Mouse (Mus musculus): ENCODE measurements around the gene Tspan32. TPM values are rescaled to one million over a fixed set of nuclear protein-coding genes. Genes with fewer than 3 reads are reported as not detected.

Tspan32 gene
- polyA plus RNA-seq, 1 experiment from 2014 or later: 37.5 TPM

DNA sequence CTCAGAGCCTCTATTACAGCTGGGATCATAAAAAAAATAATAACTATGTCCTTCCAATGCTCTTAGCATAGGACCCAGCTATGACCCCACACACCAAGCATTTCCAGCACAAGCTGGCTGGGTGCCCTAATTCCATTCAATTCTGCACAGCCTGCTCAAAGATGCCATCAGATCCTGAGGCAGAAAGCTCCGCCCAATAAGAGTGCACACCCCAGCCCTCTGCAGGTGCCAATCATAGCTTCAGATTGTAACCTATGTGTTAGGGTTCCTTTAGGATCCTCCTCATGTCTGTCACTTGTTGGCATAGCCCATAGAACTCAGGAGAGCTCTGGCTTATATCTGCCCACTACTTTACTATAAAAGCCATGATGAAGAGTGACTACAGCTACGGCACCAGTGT, 7.8 kb upstream of the Tspan32 start:
- Histone ChIP-seq H3K9me3 (ENCODE audit: low read length) (no peaks in the 10 kb centered on the region), H3K27me3 (ENCODE audit: insufficient read depth, low read length) (no peaks in the 10 kb centered on the region), H3K4me3 (ENCODE audit: low read depth, low read length) (no peak overlapping the region), H3K36me3 (replicated peaks; ENCODE audit: insufficient read depth, low read length) (no peaks in the 10 kb centered on the region), H3K9ac (replicated peaks) (no peak overlapping the region), H3K4me2 (ENCODE audit: low read depth, low read length) (0 out of 2 replicates have a peak overlapping the region, but pooled peaks have one; percentile 6), H3K4me1 (ENCODE audit: insufficient read depth) (peaks cover 14% of the 10 kb centered on the region), H3K27ac (ENCODE audit: low read depth) (no peak overlapping the region)
- TF ChIP-seq CTCF (IDR thresholded peaks at IDR 0.05; ENCODE audit: low read depth) (no peak), EP300 (IDR thresholded peaks at IDR 0.05; ENCODE audit: low read depth) (no peak)
- DNase-seq (no peak), ATAC-seq (0 out of 2 replicates have a peak, but pooled peaks have one; percentile 12)
- WGBS (ENCODE audit: insufficient replicate concordance): 80% methylated on average over 2 of the region's 2 CpGs

DNA sequence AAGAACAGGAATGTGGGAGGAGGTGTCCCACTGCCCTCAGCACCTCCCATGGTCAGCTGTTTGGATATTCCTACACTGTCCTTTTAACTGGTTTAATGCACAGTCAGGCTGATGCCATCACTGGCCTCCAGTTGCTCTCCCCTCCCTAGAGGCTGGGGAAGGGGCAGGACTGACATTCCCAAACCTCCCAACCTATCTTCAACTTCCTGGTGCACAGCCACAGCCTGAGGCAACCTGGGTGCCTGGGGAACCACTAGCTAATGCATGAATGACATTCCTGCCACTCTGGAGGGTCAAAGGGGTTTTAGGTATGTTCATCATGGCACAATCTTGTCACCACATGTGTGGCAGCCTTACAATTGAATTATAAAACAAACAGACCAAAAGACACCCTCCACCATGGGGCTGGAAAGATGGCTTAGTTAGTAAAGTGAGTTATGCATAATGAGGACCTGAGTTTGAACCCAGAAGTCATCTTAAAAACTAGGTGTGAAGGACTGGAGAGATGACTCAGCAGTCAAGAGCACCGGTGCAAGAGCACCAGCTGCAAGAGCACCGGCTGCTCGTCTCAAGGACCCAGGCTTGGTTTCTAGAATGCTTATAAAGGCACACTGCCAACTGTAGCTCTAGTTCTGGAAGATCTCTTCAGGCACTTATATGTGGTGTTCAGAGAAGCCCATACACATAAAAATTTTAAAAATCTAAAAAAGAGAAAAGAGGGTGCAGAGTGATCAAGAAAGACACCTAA, 7.3 kb upstream of the Tspan32 start:
- Histone ChIP-seq H3K27ac (ENCODE audit: low read depth) (no peak overlapping the region), H3K36me3 (replicated peaks; ENCODE audit: insufficient read depth, low read length) (no peaks in the 10 kb centered on the region), H3K9me3 (ENCODE audit: low read length) (no peaks in the 10 kb centered on the region), H3K9ac (replicated peaks) (no peak overlapping the region), H3K27me3 (ENCODE audit: insufficient read depth, low read length) (no peaks in the 10 kb centered on the region), H3K4me1 (ENCODE audit: insufficient read depth) (peaks cover 14% of the 10 kb centered on the region), H3K4me3 (ENCODE audit: low read depth, low read length) (no peak overlapping the region), H3K4me2 (ENCODE audit: low read depth, low read length) (0 out of 2 replicates have a peak overlapping the region, but pooled peaks have one; percentile 6)
- 36% methylated on average over 3 of the region's 3 CpGs for WGBS (ENCODE audit: insufficient replicate concordance)
- TF ChIP-seq EP300 (IDR thresholded peaks at IDR 0.05; ENCODE audit: low read depth) (no peak), CTCF (IDR thresholded peaks at IDR 0.05; ENCODE audit: low read depth) (no peak)
- no peak for ATAC-seq
- DNase-seq: no peak

DNA sequence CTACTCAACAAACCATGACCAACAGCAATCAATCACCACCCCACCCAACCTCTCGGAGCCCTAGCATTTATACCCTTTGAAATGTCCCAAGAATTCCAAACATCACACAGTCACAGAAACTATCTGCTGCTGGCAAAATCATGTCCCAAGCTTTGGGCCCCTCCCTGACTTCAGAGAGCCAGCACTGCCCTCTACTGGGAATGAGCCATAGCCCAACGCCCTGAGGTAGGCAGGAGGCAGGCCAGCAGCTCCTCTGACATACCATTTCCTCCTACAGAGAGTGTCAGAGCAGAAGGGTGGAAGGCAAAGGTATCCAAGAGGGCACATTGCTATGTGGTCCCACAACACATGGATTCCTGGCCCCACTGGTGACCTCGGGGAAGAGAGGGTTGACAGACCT, 2.2 kb upstream of the Tspan32 start:
- Histone ChIP-seq H3K9me3 (ENCODE audit: low read length) (no peaks in the 10 kb centered on the region), H3K36me3 (replicated peaks; ENCODE audit: insufficient read depth, low read length) (no peaks in the 10 kb centered on the region), H3K27ac (ENCODE audit: low read depth) (no peak overlapping the region), H3K4me3 (ENCODE audit: low read depth, low read length) (no peak overlapping the region), H3K9ac (replicated peaks) (no peak overlapping the region), H3K4me1 (ENCODE audit: insufficient read depth) (peaks cover 33% of the 10 kb centered on the region), H3K27me3 (ENCODE audit: insufficient read depth, low read length) (no peaks in the 10 kb centered on the region), H3K4me2 (ENCODE audit: low read depth, low read length) (no peak overlapping the region)
- TF ChIP-seq EP300 (IDR thresholded peaks at IDR 0.05; ENCODE audit: low read depth): no peak
- TF ChIP-seq CTCF (IDR thresholded peaks at IDR 0.05; ENCODE audit: low read depth): peak; percentile 82
- 16% methylated on average over 3 of the region's 3 CpGs for WGBS (ENCODE audit: insufficient replicate concordance)
- DNase-seq: peak; percentile 65
- ATAC-seq: no peak

DNA sequence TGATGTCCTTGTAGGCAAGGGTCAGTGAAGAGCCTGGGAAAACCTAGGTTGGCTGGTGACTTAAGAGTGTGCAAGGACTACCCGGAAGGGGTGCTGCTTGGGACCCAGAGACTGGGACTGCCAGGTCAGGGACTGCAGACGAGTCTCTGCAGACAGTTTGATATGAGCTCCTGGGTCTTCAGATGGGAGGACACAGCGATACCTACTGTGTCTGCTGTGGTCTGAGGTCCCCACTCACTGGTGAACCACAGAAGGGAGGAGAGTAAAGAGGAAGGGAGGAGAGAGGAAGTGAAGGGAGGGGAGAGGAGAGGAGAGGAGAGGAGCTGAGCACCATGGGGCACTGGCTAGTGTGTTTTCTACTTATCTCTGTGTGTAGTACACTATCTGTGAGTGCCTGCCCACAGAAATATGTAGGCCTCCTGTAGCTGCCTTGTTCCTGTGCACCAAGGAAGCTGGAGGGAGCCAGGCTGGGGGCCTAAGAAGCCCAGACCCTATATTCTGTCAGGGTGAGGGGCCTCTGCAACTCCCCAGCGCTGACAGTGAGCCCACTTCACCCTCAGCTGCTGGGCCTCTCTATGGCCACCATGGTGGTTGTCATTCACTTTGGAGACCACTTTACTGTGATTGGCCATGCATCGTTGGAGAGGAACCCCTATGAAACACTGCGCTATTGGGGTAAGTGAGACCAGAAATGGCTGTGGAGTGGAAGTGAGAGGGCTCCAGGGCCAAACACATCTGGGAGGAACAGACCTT, 674 bp downstream of the Tspan32 start:
- Histone ChIP-seq H3K27ac (ENCODE audit: low read depth) (peak overlapping the region; percentile 97), H3K4me3 (ENCODE audit: low read depth, low read length) (peak overlapping the region; percentile 58), H3K27me3 (ENCODE audit: insufficient read depth, low read length) (no peaks in the 10 kb centered on the region), H3K9me3 (ENCODE audit: low read length) (no peaks in the 10 kb centered on the region), H3K36me3 (replicated peaks; ENCODE audit: insufficient read depth, low read length) (no peaks in the 10 kb centered on the region; the same call in 1 of the 2 replicates), H3K9ac (replicated peaks) (peak overlapping the region; percentile 81), H3K4me2 (ENCODE audit: low read depth, low read length) (peak overlapping the region; percentile 87), H3K4me1 (ENCODE audit: insufficient read depth) (peaks cover 48% of the 10 kb centered on the region)
- DNase-seq (no peak), ATAC-seq (peak; percentile 52)
- TF ChIP-seq CTCF (IDR thresholded peaks at IDR 0.05; ENCODE audit: low read depth) (no peak), EP300 (IDR thresholded peaks at IDR 0.05; ENCODE audit: low read depth) (0 out of 2 replicates have a peak, but pooled peaks have one; percentile 19)
- 29% methylated on average over 6 of the region's 6 CpGs for WGBS (ENCODE audit: insufficient replicate concordance)

DNA sequence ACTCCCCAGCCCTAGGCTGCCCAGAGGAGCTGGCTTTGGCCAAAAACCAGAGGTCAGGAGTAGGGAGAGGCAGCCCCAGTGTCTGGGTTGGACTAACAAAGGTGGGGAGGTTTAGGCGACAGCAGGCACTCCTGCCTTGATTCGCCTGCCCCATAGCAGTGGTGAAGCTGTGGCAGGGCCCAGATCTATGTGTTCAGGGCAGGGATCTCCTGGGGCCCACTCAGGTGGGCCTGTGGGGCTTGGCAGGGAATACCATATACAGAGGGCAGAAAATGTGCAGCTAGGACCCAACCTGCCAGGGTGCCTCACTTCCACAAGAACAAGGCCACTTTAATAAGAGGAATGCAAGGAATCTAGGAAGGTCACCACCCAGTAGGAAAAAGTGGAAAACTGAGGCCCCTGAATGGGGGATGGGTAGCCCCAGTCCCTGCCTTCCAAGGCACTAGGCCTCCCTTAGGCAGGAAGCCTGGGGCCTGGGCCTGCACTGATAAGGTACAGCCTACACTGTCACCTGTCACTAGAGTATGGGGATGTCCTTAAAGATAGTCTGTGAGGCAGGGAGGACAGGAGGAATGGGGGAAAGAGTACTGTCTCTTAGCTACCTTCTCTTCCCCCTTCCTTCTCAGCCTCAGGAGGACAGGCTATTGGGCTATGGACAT, 1.4 kb downstream of the Tspan32 start:
- no peaks in the 10 kb centered on the region; the same call in 1 of the 2 replicates for H3K36me3 ChIP-seq (replicated peaks; ENCODE audit: insufficient read depth, low read length)
- peaks cover 48% of the 10 kb centered on the region for H3K4me1 ChIP-seq (ENCODE audit: insufficient read depth)
- H3K9me3 ChIP-seq (ENCODE audit: low read length): no peaks in the 10 kb centered on the region
- H3K4me3 ChIP-seq (ENCODE audit: low read depth, low read length): peak overlapping the region; percentile 58
- peak overlapping the region; percentile 97 for H3K27ac ChIP-seq (ENCODE audit: low read depth)
- peak; percentile 76 for DNase-seq
- TF ChIP-seq CTCF (IDR thresholded peaks at IDR 0.05; ENCODE audit: low read depth) (no peak), EP300 (IDR thresholded peaks at IDR 0.05; ENCODE audit: low read depth) (peak; percentile 92)
- H3K9ac ChIP-seq (replicated peaks): peak overlapping the region; percentile 81
- WGBS (ENCODE audit: insufficient replicate concordance): 42% methylated on average over 2 of the region's 2 CpGs
- H3K4me2 ChIP-seq (ENCODE audit: low read depth, low read length): peak overlapping the region; percentile 87
- ATAC-seq: peak; percentile 76
- no peaks in the 10 kb centered on the region for H3K27me3 ChIP-seq (ENCODE audit: insufficient read depth, low read length)

Measured in liver, postnatal 0 days (tissue).